Mouse (Mus musculus) MEL (cell line): ENCODE measurements around the gene Gm42878.

ENCODE experiments used
- CHD2 ChIP-seq: IDR thresholded peaks from 2 replicates; pipeline ENCODE4 v1.6.1; 2011; ENCODE audit warnings: low read length, improper control_type of control experiment
- CTCF ChIP-seq, 3 experiments: IDR thresholded peaks in 2 of 3; conservative IDR thresholded peaks in 1 of 3; 2 replicates each; pipeline ENCODE4 v1.5.1; 2011 to 2012; ENCODE audit warnings: low read length in 3 of 3, low read depth in 2 of 3, mild to moderate bottlenecking in 2 of 3, improper control_type of control experiment in 1 of 3, inconsistent platforms in 1 of 3, mixed read lengths in 1 of 3, moderate library complexity in 1 of 3; ENCODE audit not compliant: control insufficient read depth in 1 of 3, insufficient read depth in 1 of 3, poor library complexity in 1 of 3, severe bottlenecking in 1 of 3

- TF ChIP-seq CTCF (IDR thresholded peaks at IDR 0.05 in 2 of 3, conservative IDR thresholded peaks at IDR 0.05 in 1 of 3; ENCODE audit: control insufficient read depth in 1 of 3, insufficient read depth in 1 of 3, low read depth in 2 of 3, low read length in 3 of 3, poor library complexity in 1 of 3, severe bottlenecking in 1 of 3): peak; percentile 26 to 68 (median 57); a peak in 4 of 6 replicates
- TF ChIP-seq CHD2: no peak
These were observed 1.2 kb upstream of the Gm42878 start for GRCm38 (mm10) chr5:121546530-121546895.
